Mouse (Mus musculus) monocyte, adult 5-6 weeks (primary cell): Measurements from ENCODE around the gene Cdkl3. TPM values are rescaled to one million over a fixed set of nuclear protein-coding genes. Genes with fewer than 3 reads are reported as not detected.
A peak's percentile ranks its signal among the peaks of the same experiment; 100 is the strongest.

ENCODE experiments used
- ATAC-seq: fragments of 153-309, 156-312 bp; replicated peaks from 2 replicates; pipeline ENCODE4 v1.8.0; 2017; ENCODE audit warnings: mild to moderate bottlenecking; ENCODE audit not compliant: low TSS enrichment, insufficient number of reproducible peaks, severe bottlenecking, poor library complexity, low FRiP score
- total RNA-seq: library from RNA; stranded (forward); fragments of 200-1000, 200-491, 200-594 nt; gene quantifications from 3 replicates; pipeline ENCODE4 v1.2.3, GENCODE M21; 2017

Gene Cdkl3
- total RNA-seq, 1 experiment from 2014 or later, result 7.1 TPM

GRCm38 (mm10) chr11:52073528-52074170, 69.6 kb downstream of the Cdkl3 start:
- no peak for ATAC-seq

GRCm38 (mm10) chr11:52074626-52075470, 70.8 kb downstream of the Cdkl3 start:
- ATAC-seq, result no peak

GRCm38 (mm10) chr11:52075794-52076633, 72.0 kb downstream of the Cdkl3 start:
- ATAC-seq, result peak; percentile 88

- ATAC-seq, result no peak
Observed at GRCm38 (mm10) chr11:52076742-52077352, 72.8 kb downstream of the Cdkl3 start.

- ATAC-seq, result no peak
Observed at GRCm38 (mm10) chr11:52077939-52078338, 73.9 kb downstream of the Cdkl3 start.

- ATAC-seq, result peak; percentile 41; the same call in 1 of the 2 replicates
Observed at GRCm38 (mm10) chr11:52079978-52080377, 76.0 kb downstream of the Cdkl3 start.

GRCm38 (mm10) chr11:52080656-52081055, 76.6 kb downstream of the Cdkl3 start:
- no peak for ATAC-seq

- no peak for ATAC-seq
Observed at GRCm38 (mm10) chr11:52085857-52086203, 81.8 kb downstream of the Cdkl3 start.

- no peak for ATAC-seq
Observed at GRCm38 (mm10) chr11:52086204-52086864, 82.3 kb downstream of the Cdkl3 start.

GRCm38 (mm10) chr11:52089291-52089690, 85.3 kb downstream of the Cdkl3 start:
- no peak for ATAC-seq

- ATAC-seq, result no peak
Observed at GRCm38 (mm10) chr11:52091261-52091660, 87.2 kb downstream of the Cdkl3 start.

GRCm38 (mm10) chr11:52094568-52094967, 90.5 kb downstream of the Cdkl3 start:
- ATAC-seq, result no peak

GRCm38 (mm10) chr11:52097016-52097415, 93.0 kb downstream of the Cdkl3 start:
- no peak for ATAC-seq

GRCm38 (mm10) chr11:52097596-52097995, 93.6 kb downstream of the Cdkl3 start:
- no peak for ATAC-seq

GRCm38 (mm10) chr11:52098398-52098946, 94.5 kb downstream of the Cdkl3 start, which contains the start of gene Ppp2ca:
Ppp2ca (plus strand) TSS chr11:52098681.
- peak; percentile 94 for ATAC-seq

- ATAC-seq, result 0 out of 2 replicates have a peak, but pooled peaks have one; percentile 7
Observed at GRCm38 (mm10) chr11:52099031-52099761, 95.2 kb downstream of the Cdkl3 start.

- 0 out of 2 replicates have a peak, but pooled peaks have one; percentile 3 for ATAC-seq
Observed at GRCm38 (mm10) chr11:52099771-52100219, 95.8 kb downstream of the Cdkl3 start.
